Mouse (Mus musculus) myocyte (in vitro differentiated cells): ENCODE measurements around the gene Zfp14.

Source experiments
- CEBPB ChIP-seq: IDR thresholded peaks from 2 replicates; pipeline ENCODE4 v1.6.1; 2011; ENCODE audit warnings: mild to moderate bottlenecking, moderate library complexity; ENCODE audit not compliant: poor library complexity, insufficient read depth, severe bottlenecking
- MAX ChIP-seq: IDR thresholded peaks from one replicate; pipeline ENCODE4 v1.6.1; 2011; ENCODE audit warnings: low read depth, mild to moderate bottlenecking, control low read depth
- MYOD1 ChIP-seq, 3 experiments: IDR thresholded peaks; one replicate each; pipeline ENCODE4 v1.6.1; 2011; ENCODE audit warnings: control low read depth in 2 of 3, low read depth in 2 of 3, mild to moderate bottlenecking in 2 of 3, moderate library complexity in 1 of 3; ENCODE audit not compliant: insufficient read length in 2 of 3, control insufficient read depth in 1 of 3
- MYOG ChIP-seq, 3 experiments: IDR thresholded peaks; one replicate each; pipeline ENCODE4 v1.6.1; 2011; ENCODE audit warnings: control low read depth in 2 of 3, low read depth in 2 of 3, mild to moderate bottlenecking in 2 of 3; ENCODE audit not compliant: insufficient read length in 2 of 3, control insufficient read depth in 1 of 3, insufficient read depth in 1 of 3
- POLR2A ChIP-seq: IDR thresholded peaks from one replicate; pipeline ENCODE4 v1.6.1; 2011; ENCODE audit warnings: low read depth, mild to moderate bottlenecking, control low read depth, moderate library complexity; ENCODE audit not compliant: insufficient read length
- POLR2AphosphoS2 ChIP-seq: IDR thresholded peaks from one replicate; pipeline ENCODE4 v1.6.1; 2011; ENCODE audit warnings: low read depth, control low read depth; ENCODE audit not compliant: insufficient read length
- USF1 ChIP-seq: IDR thresholded peaks from one replicate; pipeline ENCODE4 v1.6.1; 2011; ENCODE audit warnings: low read depth, mild to moderate bottlenecking, control low read depth, moderate library complexity

GRCm38 (mm10) chr7:30048126-30048525 lies 3.1 kb downstream of the Zfp14 start:
- TF ChIP-seq POLR2A: no peak
- no peak for TF ChIP-seq MYOG (IDR thresholded peaks at IDR 0.05; ENCODE audit: control insufficient read depth in 1 of 3, insufficient read depth in 1 of 3, insufficient read length in 2 of 3, low read depth in 2 of 3)
- no peak for TF ChIP-seq MAX
- TF ChIP-seq POLR2AphosphoS2: no peak
- TF ChIP-seq MYOD1 (IDR thresholded peaks at IDR 0.05; ENCODE audit: control insufficient read depth in 1 of 3, insufficient read length in 2 of 3, low read depth in 2 of 3): no peak
- TF ChIP-seq CEBPB: no peak
- no peak for TF ChIP-seq USF1
